Mouse (Mus musculus) thymus, adult 2 months (tissue): ENCODE results near the gene Ppp1r15a.

Experiments
- CTCF ChIP-seq: fragments of 200-500 bp; IDR thresholded peaks from 2 replicates; pipeline ENCODE4 v1.5.1; 2012; ENCODE audit warnings: mild to moderate bottlenecking, control low read depth, low read length, moderate library complexity, borderline replicate concordance; ENCODE audit not compliant: control insufficient read depth, poor library complexity, insufficient read depth; ENCODE audit errors: extremely low read depth
- POLR2A ChIP-seq: fragments of 200-500 bp; IDR thresholded peaks from 2 replicates; pipeline ENCODE4 v1.6.1; 2012; ENCODE audit warnings: mild to moderate bottlenecking, low read length, control low read depth, moderate library complexity; ENCODE audit not compliant: control insufficient read depth, poor library complexity, insufficient read depth; ENCODE audit errors: extremely low read depth

DNA sequence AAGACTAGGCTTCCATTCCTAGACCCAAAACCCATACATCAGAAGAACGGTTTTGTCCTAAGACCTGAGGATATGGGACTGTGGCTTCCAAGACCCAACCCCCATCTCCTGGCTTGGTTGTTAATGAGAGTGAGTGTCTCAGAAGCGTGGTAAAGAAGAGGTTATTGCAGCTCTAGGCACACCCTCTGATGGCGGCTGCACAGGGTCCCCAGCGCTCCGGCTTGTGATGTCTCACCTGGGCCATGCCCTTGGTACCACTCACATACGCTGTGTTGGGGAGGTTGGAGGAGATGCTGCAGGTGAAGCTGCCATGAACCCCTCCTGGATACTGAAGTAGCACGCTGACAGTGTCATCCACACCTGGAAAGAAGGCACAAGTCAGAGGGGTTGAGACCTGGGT, 47.3 kb downstream of the Ppp1r15a start:
- TF ChIP-seq CTCF: no peak
- no peak for TF ChIP-seq POLR2A
